Mouse (Mus musculus) ES-Bruce4 (cell line): Measurements from ENCODE around the gene Nr1h3. TPM values are rescaled to one million over a fixed set of nuclear protein-coding genes. Genes with fewer than 3 reads are reported as not detected.

Experiments
- H3K27ac ChIP-seq: 2 replicates; pipeline ENCODE4 v1.5.1; 2012; ENCODE audit warnings: low read length, inconsistent platforms; ENCODE audit not compliant: insufficient read depth
- H3K27me3 ChIP-seq: 2 replicates; pipeline ENCODE4 v1.6.1; 2012; ENCODE audit warnings: mild to moderate bottlenecking, low read length, inconsistent platforms; ENCODE audit not compliant: control insufficient read depth, poor library complexity, insufficient read depth, severe bottlenecking
- H3K36me3 ChIP-seq: 2 replicates; pipeline ENCODE4 v1.6.1; 2012; ENCODE audit warnings: inconsistent platforms, mild to moderate bottlenecking, low read length, moderate library complexity; ENCODE audit not compliant: control insufficient read depth, poor library complexity, insufficient read depth, severe bottlenecking
- H3K4me1 ChIP-seq: one replicate; pipeline ENCODE4 v1.8.1; 2011; ENCODE audit warnings: low read length; ENCODE audit not compliant: control insufficient read depth, insufficient read depth
- H3K4me3 ChIP-seq: 2 replicates; pipeline ENCODE4 v1.5.1; 2011; ENCODE audit warnings: low read depth, mild to moderate bottlenecking, low read length
- H3K9ac ChIP-seq: 2 replicates; pipeline ENCODE4 v1.6.1; 2012; ENCODE audit warnings: low read depth, mild to moderate bottlenecking, inconsistent platforms; ENCODE audit not compliant: poor library complexity, severe bottlenecking
- H3K9me3 ChIP-seq: replicated peaks from 2 replicates; pipeline ENCODE4 v1.6.1; 2012; ENCODE audit warnings: mild to moderate bottlenecking, low read length, inconsistent platforms; ENCODE audit not compliant: control insufficient read depth, poor library complexity, insufficient read depth, severe bottlenecking
- CTCF ChIP-seq: IDR thresholded peaks from one replicate; pipeline ENCODE4 v1.8.1; 2011; ENCODE audit warnings: low read depth, low read length
- EP300 ChIP-seq: IDR thresholded peaks from 2 replicates; pipeline ENCODE4 v1.6.1; 2011; ENCODE audit warnings: low read depth, low read length; ENCODE audit not compliant: insufficient read depth
- POLR2A ChIP-seq: IDR thresholded peaks from one replicate; pipeline ENCODE4 v1.8.1; 2011; ENCODE audit warnings: low read length; ENCODE audit not compliant: insufficient read depth
- polyA plus RNA-seq: library from polyadenylated mRNA; stranded (reverse); fragments of >200 nt; gene quantifications from 2 replicates; pipeline ENCODE4 v1.2.4, GENCODE M21; 2011; ENCODE audit warnings: low read depth; ENCODE audit not compliant: missing spikeins, insufficient read depth, insufficient read length

The Nr1h3 gene
- polyA plus RNA-seq, 1 experiment = not detected

- Histone ChIP-seq H3K9me3 (no peaks in the 10 kb centered on the region), H3K9ac (no peak overlapping the region), H3K4me1 (peaks cover 1% of the 10 kb centered on the region), H3K27me3 (no peaks in the 10 kb centered on the region), H3K4me3 (no peak overlapping the region), H3K27ac (no peak overlapping the region), H3K36me3 (no peaks in the 10 kb centered on the region)
- TF ChIP-seq POLR2A (no peak), EP300 (no peak), CTCF (no peak)
Measured at GRCm38 (mm10) chr2:91167629-91168028, 35.0 kb downstream of the Nr1h3 start.

DNA sequence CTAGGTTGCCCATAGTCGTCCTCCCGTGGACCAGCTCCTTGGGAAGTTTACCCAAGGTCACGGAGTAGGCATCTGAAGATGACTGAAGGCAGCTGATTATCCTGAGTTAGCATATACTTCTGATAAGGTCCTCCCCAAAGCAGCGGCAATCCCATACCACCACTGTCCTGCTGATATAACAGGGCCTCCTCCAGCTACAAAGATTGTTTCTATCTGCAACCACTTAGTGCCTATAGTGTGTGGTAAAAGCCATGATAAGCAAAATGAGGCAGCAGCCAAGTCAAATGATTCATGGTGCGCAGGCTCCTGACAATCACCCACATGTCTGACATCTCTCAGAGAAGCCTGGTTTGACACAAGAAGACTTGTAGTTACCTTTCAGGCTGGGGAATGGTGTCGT, 37.6 kb downstream of the Nr1h3 start:
- TF ChIP-seq CTCF (no peak), EP300 (no peak), POLR2A (no peak)
- Histone ChIP-seq H3K27me3 (no peaks in the 10 kb centered on the region), H3K4me1 (no peaks in the 10 kb centered on the region), H3K36me3 (no peaks in the 10 kb centered on the region), H3K9ac (no peak overlapping the region), H3K9me3 (no peaks in the 10 kb centered on the region), H3K27ac (no peak overlapping the region), H3K4me3 (no peak overlapping the region)

GRCm38 (mm10) chr2:91163532-91163931, 39.1 kb downstream of the Nr1h3 start:
- TF ChIP-seq CTCF (no peak), POLR2A (no peak), EP300 (no peak)
- no peak overlapping the region for H3K9ac ChIP-seq
- no peaks in the 10 kb centered on the region for H3K27me3 ChIP-seq
- H3K4me3 ChIP-seq = no peak overlapping the region
- H3K27ac ChIP-seq = no peak overlapping the region
- H3K36me3 ChIP-seq = no peaks in the 10 kb centered on the region
- no peaks in the 10 kb centered on the region for H3K9me3 ChIP-seq
- H3K4me1 ChIP-seq = no peaks in the 10 kb centered on the region

- Histone ChIP-seq H3K36me3 (no peaks in the 10 kb centered on the region), H3K4me1 (no peaks in the 10 kb centered on the region), H3K4me3 (no peak overlapping the region), H3K9me3 (no peaks in the 10 kb centered on the region), H3K27me3 (no peaks in the 10 kb centered on the region), H3K9ac (no peak overlapping the region), H3K27ac (no peak overlapping the region)
- no peak for TF ChIP-seq POLR2A
- no peak for TF ChIP-seq CTCF
- TF ChIP-seq EP300 = no peak
Measured at GRCm38 (mm10) chr2:91162952-91163351, 39.7 kb downstream of the Nr1h3 start.

- Histone ChIP-seq H3K9ac (no peak overlapping the region), H3K9me3 (no peaks in the 10 kb centered on the region), H3K27me3 (no peaks in the 10 kb centered on the region), H3K4me3 (no peak overlapping the region), H3K36me3 (no peaks in the 10 kb centered on the region), H3K4me1 (no peaks in the 10 kb centered on the region), H3K27ac (no peak overlapping the region)
- TF ChIP-seq POLR2A = no peak
- no peak for TF ChIP-seq EP300
- no peak for TF ChIP-seq CTCF
Measured at GRCm38 (mm10) chr2:91160591-91160990, 42.0 kb downstream of the Nr1h3 start.

GRCm38 (mm10) chr2:91157002-91157752, 45.5 kb downstream of the Nr1h3 start:
- no peak overlapping the region for H3K4me3 ChIP-seq
- H3K27ac ChIP-seq = no peak overlapping the region
- H3K4me1 ChIP-seq = no peaks in the 10 kb centered on the region
- H3K36me3 ChIP-seq = no peaks in the 10 kb centered on the region
- H3K9me3 ChIP-seq = no peaks in the 10 kb centered on the region
- TF ChIP-seq POLR2A = no peak
- TF ChIP-seq EP300 = no peak
- no peak for TF ChIP-seq CTCF
- H3K9ac ChIP-seq = no peak overlapping the region
- no peaks in the 10 kb centered on the region for H3K27me3 ChIP-seq
